Mouse (Mus musculus): Measurements from ENCODE around the gene Hs3st6. TPM values are rescaled to one million over a fixed set of nuclear protein-coding genes. Genes with fewer than 3 reads are reported as not detected.

Hs3st6 gene
- 0.28 and 0.39 TPM in 2 replicates for polyA plus RNA-seq (2015; fragmentation: Nextera tagmentation; extraction: Ambion mirVana)

GRCm38 (mm10) chr17:24752415-24753394 lies at the start of gene Hs3st6:
TSS of gene Hs3st6 (plus strand) at chr17:24752988.
- H3K9me3 ChIP-seq (ENCODE audit: control insufficient read depth, low read length): no peaks in the 10 kb centered on the region
- H3K4me2 ChIP-seq (ENCODE audit: low read depth, low read length): peak within 1 kb of the TSS; percentile 99
- H3K9ac ChIP-seq (ENCODE audit: low read depth, low read length): peak within 1 kb of the TSS; percentile 64
- no peaks in the 10 kb centered on the region for H3K36me3 ChIP-seq (ENCODE audit: control insufficient read depth, insufficient read depth, low read length)
- WGBS: under 1% methylated on average over 69 of the region's 82 CpGs
- peaks cover 10% of the 10 kb centered on the region; the same call in 1 of the 2 replicates for H3K4me1 ChIP-seq (ENCODE audit: control insufficient read depth, insufficient read depth, low read length)
- no peak within 1 kb of the TSS for H3K27ac ChIP-seq (ENCODE audit: low read length)
- peaks cover 49% of the 10 kb centered on the region for H3K27me3 ChIP-seq (replicated peaks; ENCODE audit: control insufficient read depth, insufficient read depth, low read length)
- ATAC-seq: peak; percentile 93
- peak within 1 kb of the TSS; percentile 63 for H3K4me3 ChIP-seq (ENCODE audit: low read length)

DNA sequence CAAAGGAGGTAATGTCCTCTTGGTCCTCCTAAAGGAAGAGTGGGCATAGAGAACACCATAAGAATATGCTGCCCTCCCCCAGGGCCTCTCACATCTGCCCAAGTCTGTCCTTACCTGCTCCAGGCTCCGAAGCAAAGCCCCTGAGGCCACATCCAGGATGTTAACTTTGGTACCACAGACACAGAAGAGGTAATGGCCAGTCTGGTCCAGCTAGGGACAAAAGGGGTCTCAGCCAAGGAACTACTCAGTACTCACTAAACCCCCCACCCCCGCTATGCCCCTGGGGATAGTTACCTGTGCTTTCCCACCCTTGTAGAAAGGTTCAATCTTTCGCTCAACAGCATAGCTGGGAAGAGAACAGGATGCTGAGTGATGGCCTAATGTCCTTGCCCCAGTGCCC lies 47.0 kb upstream of the Hs3st6 start:
- WGBS: 93% methylated on average over 3 of the region's 3 CpGs
- H3K27ac ChIP-seq (ENCODE audit: low read length): no peak overlapping the region

DNA sequence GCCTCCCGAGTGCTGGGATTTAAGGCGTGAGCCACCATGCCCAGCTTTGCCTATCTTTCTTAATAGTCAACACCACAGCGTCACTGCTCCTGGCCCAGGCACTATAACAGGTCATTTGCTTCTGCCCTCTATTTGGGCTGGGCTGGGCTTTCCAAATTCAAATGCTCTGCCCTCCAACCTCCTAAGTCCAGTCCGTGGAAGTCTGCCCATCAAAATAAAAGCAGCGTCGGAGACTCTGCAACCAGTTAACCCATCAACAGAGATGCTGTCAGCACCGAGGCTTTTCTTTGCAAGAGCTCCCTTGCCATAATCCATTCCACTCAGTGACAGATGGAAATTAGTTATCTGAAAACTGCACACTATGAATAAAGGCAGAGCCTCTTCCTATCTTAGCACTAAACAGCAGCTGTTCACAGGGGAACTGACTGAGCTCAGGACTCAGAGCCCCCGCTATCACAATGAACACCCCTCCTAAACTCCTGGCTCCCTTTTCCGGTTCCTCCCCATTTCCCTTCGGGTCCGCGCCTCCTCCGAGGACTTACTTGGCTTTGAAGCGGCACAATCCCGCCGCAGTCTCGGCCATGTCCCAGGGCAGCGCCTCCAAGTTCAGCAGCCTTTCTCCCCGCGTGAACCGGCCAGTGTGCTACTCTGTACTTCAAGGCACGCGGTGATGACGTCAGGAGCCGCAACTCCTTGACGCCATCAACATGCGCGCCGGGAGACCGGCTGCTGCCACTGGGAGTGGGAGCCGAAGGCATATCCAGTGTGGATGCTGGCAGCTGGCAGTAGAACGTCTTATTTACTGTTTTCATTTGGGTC lies 45.6 kb upstream of the Hs3st6 start, which contains the start of gene Tbl3:
Gene Tbl3, minus strand, starts transcription at position 679 of the 819 bp plus-strand sequence.
- peak; percentile 89 for ATAC-seq
- peaks cover 11% of the 10 kb centered on the region; the same call in 1 of the 2 replicates for H3K36me3 ChIP-seq (ENCODE audit: control insufficient read depth, insufficient read depth, low read length)
- 3% methylated on average over 32 of the region's 32 CpGs for WGBS
- peak within 1 kb of the TSS; percentile 75 for H3K27ac ChIP-seq (ENCODE audit: low read length)
- no peaks in the 10 kb centered on the region for H3K9me3 ChIP-seq (ENCODE audit: control insufficient read depth, low read length)
- peaks cover 10% of the 10 kb centered on the region; the same call in 1 of the 2 replicates for H3K4me1 ChIP-seq (ENCODE audit: control insufficient read depth, insufficient read depth, low read length)
- H3K4me2 ChIP-seq (ENCODE audit: low read depth, low read length): peak within 1 kb of the TSS; percentile 79
- H3K27me3 ChIP-seq (replicated peaks; ENCODE audit: control insufficient read depth, insufficient read depth, low read length): no peaks in the 10 kb centered on the region
- peak within 1 kb of the TSS; percentile 64 for H3K4me3 ChIP-seq (ENCODE audit: low read length)
- H3K9ac ChIP-seq (ENCODE audit: low read depth, low read length): peak within 1 kb of the TSS; percentile 86

More for the DNA sequence above, 47.0 kb upstream of the Hs3st6 start:
- Histone ChIP-seq H3K9me3 (ENCODE audit: control insufficient read depth, low read length) (no peaks in the 10 kb centered on the region), H3K4me1 (ENCODE audit: control insufficient read depth, insufficient read depth, low read length) (peaks cover 10% of the 10 kb centered on the region; the same call in 1 of the 2 replicates), H3K4me3 (ENCODE audit: low read length) (no peak overlapping the region), H3K36me3 (ENCODE audit: control insufficient read depth, insufficient read depth, low read length) (peaks cover 24% of the 10 kb centered on the region), H3K4me2 (ENCODE audit: low read depth, low read length) (no peak overlapping the region), H3K9ac (ENCODE audit: low read depth, low read length) (no peak overlapping the region), H3K27me3 (replicated peaks; ENCODE audit: control insufficient read depth, insufficient read depth, low read length) (no peaks in the 10 kb centered on the region)
- no peak for ATAC-seq

GRCm38 (mm10) chr17:24707801-24708425 lies 44.9 kb upstream of the Hs3st6 start:
- Histone ChIP-seq H3K27me3 (replicated peaks; ENCODE audit: control insufficient read depth, insufficient read depth, low read length) (no peaks in the 10 kb centered on the region), H3K36me3 (ENCODE audit: control insufficient read depth, insufficient read depth, low read length) (peaks cover 10% of the 10 kb centered on the region; the same call in 1 of the 2 replicates), H3K4me2 (ENCODE audit: low read depth, low read length) (peak overlapping the region; percentile 79), H3K27ac (ENCODE audit: low read length) (peak overlapping the region; percentile 75), H3K9ac (ENCODE audit: low read depth, low read length) (peak overlapping the region; percentile 86), H3K4me1 (ENCODE audit: control insufficient read depth, insufficient read depth, low read length) (peaks cover 10% of the 10 kb centered on the region; the same call in 1 of the 2 replicates), H3K9me3 (ENCODE audit: control insufficient read depth, low read length) (no peaks in the 10 kb centered on the region), H3K4me3 (ENCODE audit: low read length) (peak overlapping the region; percentile 64)
- peak; percentile 38 for ATAC-seq
- WGBS: 4% methylated on average over 24 of the region's 24 CpGs

GRCm38 (mm10) chr17:24708646-24709045 lies 44.1 kb upstream of the Hs3st6 start:
- Histone ChIP-seq H3K4me3 (ENCODE audit: low read length) (peak overlapping the region; percentile 64; the same call in 1 of the 2 replicates), H3K27ac (ENCODE audit: low read length) (no peak overlapping the region), H3K9ac (ENCODE audit: low read depth, low read length) (no peak overlapping the region), H3K9me3 (ENCODE audit: control insufficient read depth, low read length) (no peaks in the 10 kb centered on the region), H3K4me2 (ENCODE audit: low read depth, low read length) (no peak overlapping the region), H3K4me1 (ENCODE audit: control insufficient read depth, insufficient read depth, low read length) (peaks cover 10% of the 10 kb centered on the region; the same call in 1 of the 2 replicates), H3K36me3 (ENCODE audit: control insufficient read depth, insufficient read depth, low read length) (peaks cover 10% of the 10 kb centered on the region; the same call in 1 of the 2 replicates), H3K27me3 (replicated peaks; ENCODE audit: control insufficient read depth, insufficient read depth, low read length) (no peaks in the 10 kb centered on the region)
- 31% methylated on average over 2 of the region's 2 CpGs for WGBS
- no peak for ATAC-seq

DNA sequence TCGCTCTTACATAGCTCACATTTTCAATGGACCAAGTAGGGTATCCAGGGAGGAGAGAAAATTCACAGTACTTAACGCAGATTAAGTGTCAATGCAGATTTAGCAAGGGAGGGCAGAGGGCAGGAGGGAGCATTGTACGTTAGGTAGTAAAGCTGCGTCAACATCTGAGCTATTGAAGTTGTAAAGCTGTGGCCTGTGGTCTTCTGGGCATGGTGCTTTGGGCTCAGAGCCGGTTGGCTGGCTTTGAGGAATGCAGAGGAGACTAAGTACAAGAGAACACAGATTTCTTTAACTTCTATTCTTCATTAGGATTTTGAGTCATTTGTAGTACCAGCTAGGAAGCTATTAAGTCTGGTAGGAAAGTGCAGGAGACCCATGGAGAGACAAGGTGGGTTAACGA lies 37.2 kb upstream of the Hs3st6 start:
- no peak for ATAC-seq
- 74% methylated on average over 6 of the region's 6 CpGs for WGBS
- H3K9ac ChIP-seq (ENCODE audit: low read depth, low read length): no peak overlapping the region
- no peaks in the 10 kb centered on the region for H3K36me3 ChIP-seq (ENCODE audit: control insufficient read depth, insufficient read depth, low read length)
- no peak overlapping the region for H3K27ac ChIP-seq (ENCODE audit: low read length)
- H3K4me2 ChIP-seq (ENCODE audit: low read depth, low read length): no peak overlapping the region
- H3K4me3 ChIP-seq (ENCODE audit: low read length): no peak overlapping the region
- no peaks in the 10 kb centered on the region for H3K27me3 ChIP-seq (replicated peaks; ENCODE audit: control insufficient read depth, insufficient read depth, low read length)
- H3K9me3 ChIP-seq (ENCODE audit: control insufficient read depth, low read length): no peaks in the 10 kb centered on the region
- H3K4me1 ChIP-seq (ENCODE audit: control insufficient read depth, insufficient read depth, low read length): peaks cover 5% of the 10 kb centered on the region; the same call in 1 of the 2 replicates

GRCm38 (mm10) chr17:24716166-24716682 lies 36.6 kb upstream of the Hs3st6 start:
- ATAC-seq: no peak
- no peak overlapping the region for H3K4me2 ChIP-seq (ENCODE audit: low read depth, low read length)
- peaks cover 5% of the 10 kb centered on the region; the same call in 1 of the 2 replicates for H3K4me1 ChIP-seq (ENCODE audit: control insufficient read depth, insufficient read depth, low read length)
- H3K9ac ChIP-seq (ENCODE audit: low read depth, low read length): no peak overlapping the region
- H3K27ac ChIP-seq (ENCODE audit: low read length): no peak overlapping the region
- H3K4me3 ChIP-seq (ENCODE audit: low read length): no peak overlapping the region
- H3K27me3 ChIP-seq (replicated peaks; ENCODE audit: control insufficient read depth, insufficient read depth, low read length): no peaks in the 10 kb centered on the region
- no peaks in the 10 kb centered on the region for H3K9me3 ChIP-seq (ENCODE audit: control insufficient read depth, low read length)
- no peaks in the 10 kb centered on the region for H3K36me3 ChIP-seq (ENCODE audit: control insufficient read depth, insufficient read depth, low read length)
- 98% methylated on average over 15 of the region's 15 CpGs for WGBS

DNA sequence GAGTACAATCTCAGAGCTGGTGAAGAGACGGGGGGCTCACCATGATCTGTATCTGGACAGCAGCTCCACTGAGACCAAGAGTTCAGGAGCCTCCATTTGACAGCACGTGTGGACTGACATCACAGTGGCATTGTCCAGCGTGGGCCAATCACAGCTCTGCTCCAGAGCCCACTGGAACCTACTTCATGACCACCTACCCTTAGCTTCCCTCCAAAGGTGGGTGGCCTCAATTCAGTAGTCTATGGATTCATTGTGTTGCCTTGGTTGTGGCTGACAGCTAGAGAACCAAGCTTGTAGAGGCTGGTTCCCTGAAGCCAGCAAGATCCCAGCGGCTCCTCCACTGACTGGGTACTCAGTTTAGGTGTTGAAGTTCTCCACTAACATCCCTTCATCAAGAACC lies 34.8 kb upstream of the Hs3st6 start, which contains the start of the genes Rnf151 and Rps2:
Gene Rnf151, minus strand, starts transcription at position 121 of the 400 bp plus-strand sequence.
Gene Rps2, plus strand, starts transcription at position 174 of the 400 bp plus-strand sequence.
- Histone ChIP-seq H3K4me3 (ENCODE audit: low read length) (peak within 1 kb of the TSS; percentile 89), H3K27me3 (replicated peaks; ENCODE audit: control insufficient read depth, insufficient read depth, low read length) (no peaks in the 10 kb centered on the region), H3K4me1 (ENCODE audit: control insufficient read depth, insufficient read depth, low read length) (peaks cover 15% of the 10 kb centered on the region), H3K36me3 (ENCODE audit: control insufficient read depth, insufficient read depth, low read length) (peaks cover 7% of the 10 kb centered on the region), H3K9me3 (ENCODE audit: control insufficient read depth, low read length) (no peaks in the 10 kb centered on the region), H3K9ac (ENCODE audit: low read depth, low read length) (peak within 1 kb of the TSS; percentile 96), H3K4me2 (ENCODE audit: low read depth, low read length) (peak within 1 kb of the TSS; percentile 57), H3K27ac (ENCODE audit: low read length) (no peak within 1 kb of the TSS)
- 79% methylated on average over 4 of the region's 4 CpGs for WGBS
- no peak for ATAC-seq
